ENCODE assay signal across 8 mouse cellular contexts in genomic region chr11:12035324-12035723, GRCm38 (mm10). TPM values are rescaled to one million over a fixed set of nuclear protein-coding genes. Genes with fewer than 3 reads are reported as not detected.
DNase-seq lines count a peak whose midpoint lies in the region; ATAC-seq and TF ChIP-seq lines count a peak whose summit lies in the region.

No protein-coding gene starts in this region.

- H3K27me3 ChIP-seq in heart, embryonic 11.5 days (ENCODE audit: control insufficient read depth, insufficient read depth, low read length): peaks cover 58% of the 10 kb centered on the region
- H3K27me3 ChIP-seq in hindbrain, embryonic 14.5 days (ENCODE audit: control insufficient read depth, insufficient read depth, low read length): peaks cover 91% of the 10 kb centered on the region
- peaks cover 88% of the 10 kb centered on the region for H3K27me3 ChIP-seq in midbrain, embryonic 15.5 days (replicated peaks)
- peaks cover 8% of the 10 kb centered on the region; the same call in 1 of the 2 replicates for H3K27me3 ChIP-seq in thymus, adult 2 months (ENCODE audit: control insufficient read depth, insufficient read depth, low read length)

- H3K4me2 ChIP-seq in heart, embryonic 11.5 days: peak overlapping the region; percentile 56
- peak overlapping the region; percentile 53 for H3K4me2 ChIP-seq in hindbrain, embryonic 14.5 days (replicated peaks)
- peak overlapping the region; percentile 60 for H3K4me2 ChIP-seq in midbrain, embryonic 15.5 days

- ATAC-seq in heart, embryonic 11.5 days (replicated peaks; ENCODE audit: insufficient number of reproducible peaks, low FRiP score, low TSS enrichment): no peak
- ATAC-seq in hindbrain, embryonic 14.5 days (ENCODE audit: low FRiP score): no peak
- no peak for ATAC-seq in midbrain, embryonic 15.5 days (replicated peaks)

- peak overlapping the region; percentile 87 for H3K9ac ChIP-seq in heart, embryonic 11.5 days (ENCODE audit: low read depth, low read length)
- peak overlapping the region; percentile 67 for H3K9ac ChIP-seq in hindbrain, embryonic 14.5 days
- no peak overlapping the region; the same call in 1 of the 2 replicates for H3K9ac ChIP-seq in midbrain, embryonic 15.5 days

- peak overlapping the region; percentile 94 for H3K27ac ChIP-seq in heart, embryonic 11.5 days (ENCODE audit: low read depth, low read length)
- H3K27ac ChIP-seq in hindbrain, embryonic 14.5 days: 0 out of 2 replicates have a peak overlapping the region, but pooled peaks have one; percentile 10
- H3K27ac ChIP-seq in midbrain, embryonic 15.5 days: no peak overlapping the region
- H3K27ac ChIP-seq in thymus, adult 2 months (ENCODE audit: control insufficient read depth, insufficient read depth, low read length): no peak overlapping the region

- no peaks in the 10 kb centered on the region for H3K9me3 ChIP-seq in heart, embryonic 11.5 days (replicated peaks; ENCODE audit: control insufficient read depth, low read length)
- H3K9me3 ChIP-seq in hindbrain, embryonic 14.5 days (ENCODE audit: control insufficient read depth, low read length): 0 out of 2 replicates have a peak, but pooled peaks cover 3% of the 10 kb centered on the region
- no peaks in the 10 kb centered on the region for H3K9me3 ChIP-seq in midbrain, embryonic 15.5 days

- no peak for TF ChIP-seq CTCF in thymus, adult 2 months (IDR thresholded peaks at IDR 0.05; ENCODE audit: borderline replicate concordance, control insufficient read depth, extremely low read depth, insufficient read depth, low read length, poor library complexity)

- no peak for DNase-seq in heart, adult 8-10 months (ENCODE audit: low spot score)
- peak; percentile 52 for DNase-seq in embryo, embryonic 9.5 days (ENCODE audit: extremely low spot score)
- no peak for DNase-seq in hindbrain, embryonic 14.5 days (ENCODE audit: low spot score)
- no peak for DNase-seq in thymus, adult 18-20 months
- no peak for DNase-seq in adipocyte (ENCODE audit: low spot score)
- no peak for DNase-seq in thymus, adult 2 months

- H3K4me1 ChIP-seq in heart, embryonic 11.5 days (ENCODE audit: control insufficient read depth, insufficient read depth, low read length): peaks cover 7% of the 10 kb centered on the region; the same call in 1 of the 2 replicates
- H3K4me1 ChIP-seq in hindbrain, embryonic 14.5 days (replicated peaks; ENCODE audit: control insufficient read depth, insufficient read depth, low read length): 0 out of 2 replicates have a peak, but pooled peaks cover 10% of the 10 kb centered on the region
- peaks cover 17% of the 10 kb centered on the region for H3K4me1 ChIP-seq in midbrain, embryonic 15.5 days
- H3K4me1 ChIP-seq in thymus, adult 2 months (replicated peaks; ENCODE audit: control insufficient read depth, insufficient read depth, low read length): peaks cover 2% of the 10 kb centered on the region; the same call in 1 of the 2 replicates

- no peaks in the 10 kb centered on the region for H3K36me3 ChIP-seq in heart, embryonic 11.5 days (ENCODE audit: control insufficient read depth, insufficient read depth, low read length)
- H3K36me3 ChIP-seq in hindbrain, embryonic 14.5 days (replicated peaks; ENCODE audit: control insufficient read depth, insufficient read depth): no peaks in the 10 kb centered on the region
- no peaks in the 10 kb centered on the region for H3K36me3 ChIP-seq in midbrain, embryonic 15.5 days (replicated peaks)
- no peaks in the 10 kb centered on the region for H3K36me3 ChIP-seq in thymus, adult 2 months (ENCODE audit: control insufficient read depth, insufficient read depth, low read length)

- WGBS in heart, embryonic 11.5 days (ENCODE audit: insufficient replicate concordance): 7% methylated on average over 12 of the region's 12 CpGs
- 4% methylated on average over 12 of the region's 12 CpGs for WGBS in hindbrain, embryonic 14.5 days
- 10% methylated on average over 12 of the region's 12 CpGs for WGBS in midbrain, embryonic 15.5 days
- 57% methylated on average over 12 of the region's 12 CpGs for WGBS in thymus, adult 2 months

- no peak for TF ChIP-seq POLR2A in thymus, adult 2 months (IDR thresholded peaks at IDR 0.05; ENCODE audit: control insufficient read depth, extremely low read depth, insufficient read depth, low read length, poor library complexity)

- H3K4me3 ChIP-seq in heart, embryonic 11.5 days (ENCODE audit: low read depth, low read length): peak overlapping the region; percentile 75
- H3K4me3 ChIP-seq in hindbrain, embryonic 14.5 days (replicated peaks; ENCODE audit: low read length): peak overlapping the region; percentile 45
- H3K4me3 ChIP-seq in midbrain, embryonic 15.5 days: peak overlapping the region; percentile 47; the same call in 1 of the 2 replicates
- H3K4me3 ChIP-seq in thymus, adult 2 months (ENCODE audit: control insufficient read depth, insufficient read depth, low read length): no peak overlapping the region

RNA-seq across cellular contexts. Expression of gene Grb10, which starts 3.2 kb away (rescaled TPM):
- 263 and 402 TPM in 2 replicates for polyA plus RNA-seq in heart, embryonic 11.5 days (2014; fragmentation: Nextera tagmentation; extraction: Ambion mirVana)
- total RNA-seq in heart, adult 8-10 months (2022): 10 to 100 TPM; 47.8 to 83.5 (median 60.5) TPM
- polyA plus RNA-seq in hindbrain, embryonic 14.5 days (2014; fragmentation: Nextera tagmentation; extraction: Ambion mirVana): 38.5 and 49.5 TPM in 2 replicates
- 91.4 and 92.5 TPM in 2 replicates for polyA plus RNA-seq in midbrain, embryonic 15.5 days (2015; fragmentation: Nextera tagmentation; extraction: Ambion mirVana)
- 4.7 and 5.8 TPM in 2 replicates for polyA plus RNA-seq in thymus, adult 2 months (2012; rRNA removed)

Comparison
In these comparisons a context has a peak if more than half of its experiments do, and no peak if none do; other contexts are left out.
1. H3K27ac ChIP-seq: peak in heart, embryonic 11.5 days (single experiment) and hindbrain, embryonic 14.5 days (single experiment); none in midbrain, embryonic 15.5 days (single experiment) and thymus, adult 2 months (single experiment).
2. Peak in every context shown above with its lines, with median percentiles within 50 percentile points of each other: H3K4me2 ChIP-seq.